Mouse (Mus musculus) limb, embryonic 10.5 days (tissue): ENCODE measurements at regions not wholly inside any gene's neighbourhood (a gene's known extent, or its start where the extent isn't known, plus 50 kb on each side); places are given as distances from the start of the nearest gene placed in this dataset.

Experiments used
- DNase-seq: peaks from one replicate; pipeline ENCODE4 v3.0.0-alpha.2; 2017; ENCODE audit warnings: low spot score
- H3K27ac ChIP-seq: fragments of 300-500 bp; sonication (generic); 2 replicates; pipeline ENCODE4 v1.5.1; 2016; ENCODE audit warnings: mild to moderate bottlenecking
- H3K27me3 ChIP-seq: fragments of 300-500 bp; sonication (generic); 2 replicates; pipeline ENCODE4 v1.6.1; 2016; ENCODE audit warnings: low read depth, mild to moderate bottlenecking; ENCODE audit not compliant: poor library complexity, severe bottlenecking
- H3K36me3 ChIP-seq: fragments of 300-500 bp; sonication (generic); 2 replicates; pipeline ENCODE4 v1.6.1; 2016; ENCODE audit warnings: mild to moderate bottlenecking, moderate library complexity
- H3K4me1 ChIP-seq: fragments of 300-500 bp; sonication (generic); 2 replicates; pipeline ENCODE4 v1.6.1; 2016
- H3K4me3 ChIP-seq: fragments of 300-500 bp; sonication (generic); 2 replicates; pipeline ENCODE4 v1.5.1; 2016; ENCODE audit warnings: mild to moderate bottlenecking, moderate library complexity
- H3K9me3 ChIP-seq: fragments of 300-500 bp; sonication (generic); replicated peaks from 2 replicates; pipeline ENCODE4 v1.6.1; 2016; ENCODE audit warnings: mild to moderate bottlenecking
- whole genome bisulfite sequencing: fragments of 180-500 bp; shearing (Covaris S2); methylation state at CpG from one replicate; pipeline ENCODE4 v1.1.7; 2016; 5-methylcytosine and 5-hydroxymethylcytosine counted together

- Histone ChIP-seq H3K4me3 (no peak overlapping the region), H3K36me3 (no peaks in the 10 kb centered on the region), H3K27ac (no peak overlapping the region), H3K4me1 (no peaks in the 10 kb centered on the region), H3K27me3 (no peaks in the 10 kb centered on the region), H3K9me3 (no peaks in the 10 kb centered on the region)
- WGBS = 95% methylated on average over 4 of the region's 4 CpGs
- no peak for DNase-seq
Observed at GRCm38 (mm10) chr10:98531425-98531824, 382.8 kb upstream of the Atp2b1 start.

GRCm38 (mm10) chr10:98538706-98539105, 375.5 kb upstream of the Atp2b1 start:
- Histone ChIP-seq H3K4me3 (no peak overlapping the region), H3K36me3 (no peaks in the 10 kb centered on the region), H3K27me3 (no peaks in the 10 kb centered on the region), H3K27ac (no peak overlapping the region), H3K4me1 (peaks cover 18% of the 10 kb centered on the region), H3K9me3 (no peaks in the 10 kb centered on the region)
- whole genome bisulfite sequencing = 83% methylated on average over 1 of the region's 1 CpGs
- DNase-seq = no peak

GRCm38 (mm10) chr10:98541062-98541461, 373.1 kb upstream of the Atp2b1 start:
- H3K27me3 ChIP-seq = no peaks in the 10 kb centered on the region
- DNase-seq = no peak
- no peaks in the 10 kb centered on the region for H3K9me3 ChIP-seq

GRCm38 (mm10) chr10:98542072-98542471, 372.1 kb upstream of the Atp2b1 start:
- peaks cover 22% of the 10 kb centered on the region for H3K4me1 ChIP-seq
- H3K27me3 ChIP-seq = no peaks in the 10 kb centered on the region
- DNase-seq = no peak
- no peaks in the 10 kb centered on the region for H3K9me3 ChIP-seq
- no peak overlapping the region for H3K27ac ChIP-seq
- WGBS = 84% methylated on average over 2 of the region's 2 CpGs
- no peak overlapping the region for H3K4me3 ChIP-seq
- no peaks in the 10 kb centered on the region for H3K36me3 ChIP-seq

More at GRCm38 (mm10) chr10:98541062-98541461, 373.1 kb upstream of the Atp2b1 start:
- no peaks in the 10 kb centered on the region for H3K36me3 ChIP-seq
- H3K4me1 ChIP-seq = peaks cover 22% of the 10 kb centered on the region
- H3K27ac ChIP-seq = no peak overlapping the region
- no peak overlapping the region for H3K4me3 ChIP-seq

GRCm38 (mm10) chr10:98543253-98543997, 370.8 kb upstream of the Atp2b1 start:
- Histone ChIP-seq H3K36me3 (no peaks in the 10 kb centered on the region), H3K9me3 (no peaks in the 10 kb centered on the region), H3K27ac (no peak overlapping the region), H3K4me1 (peaks cover 22% of the 10 kb centered on the region), H3K4me3 (no peak overlapping the region), H3K27me3 (no peaks in the 10 kb centered on the region)
- DNase-seq = no peak
- 16% methylated on average over 8 of the region's 8 CpGs for WGBS

GRCm38 (mm10) chr10:98543998-98544349, 370.2 kb upstream of the Atp2b1 start:
- no peaks in the 10 kb centered on the region for H3K27me3 ChIP-seq
- DNase-seq = no peak
- no peak overlapping the region for H3K27ac ChIP-seq
- H3K4me1 ChIP-seq = peaks cover 22% of the 10 kb centered on the region
- H3K9me3 ChIP-seq = no peaks in the 10 kb centered on the region
- H3K36me3 ChIP-seq = no peaks in the 10 kb centered on the region
- 30% methylated on average over 5 of the region's 5 CpGs for WGBS
- no peak overlapping the region for H3K4me3 ChIP-seq

GRCm38 (mm10) chr10:98554575-98554974, 359.6 kb upstream of the Atp2b1 start:
- Histone ChIP-seq H3K36me3 (no peaks in the 10 kb centered on the region), H3K9me3 (no peaks in the 10 kb centered on the region), H3K27ac (no peak overlapping the region), H3K4me3 (no peak overlapping the region), H3K27me3 (no peaks in the 10 kb centered on the region), H3K4me1 (no peaks in the 10 kb centered on the region)
- DNase-seq = no peak
- WGBS = 90% methylated on average over 3 of the region's 3 CpGs

GRCm38 (mm10) chr10:98557470-98558060, 356.6 kb upstream of the Atp2b1 start:
- WGBS = 88% methylated on average over 9 of the region's 9 CpGs
- DNase-seq = no peak
- Histone ChIP-seq H3K4me3 (no peak overlapping the region), H3K27ac (no peak overlapping the region), H3K4me1 (no peaks in the 10 kb centered on the region), H3K9me3 (no peaks in the 10 kb centered on the region), H3K36me3 (no peaks in the 10 kb centered on the region), H3K27me3 (no peaks in the 10 kb centered on the region)

- Histone ChIP-seq H3K4me1 (no peaks in the 10 kb centered on the region), H3K36me3 (no peaks in the 10 kb centered on the region), H3K4me3 (no peak overlapping the region), H3K9me3 (no peaks in the 10 kb centered on the region), H3K27me3 (no peaks in the 10 kb centered on the region), H3K27ac (no peak overlapping the region)
- DNase-seq = no peak
- WGBS = 81% methylated on average over 2 of the region's 2 CpGs
Observed at GRCm38 (mm10) chr10:98558560-98558959, 355.6 kb upstream of the Atp2b1 start.

GRCm38 (mm10) chr10:98562297-98562912, 351.8 kb upstream of the Atp2b1 start:
- no peaks in the 10 kb centered on the region for H3K4me1 ChIP-seq
- no peaks in the 10 kb centered on the region for H3K9me3 ChIP-seq
- H3K27ac ChIP-seq = no peak overlapping the region
- 89% methylated on average over 2 of the region's 2 CpGs for WGBS
- no peak for DNase-seq
- no peaks in the 10 kb centered on the region for H3K36me3 ChIP-seq
- H3K4me3 ChIP-seq = no peak overlapping the region
- no peaks in the 10 kb centered on the region for H3K27me3 ChIP-seq

- no peaks in the 10 kb centered on the region for H3K36me3 ChIP-seq
- no peak overlapping the region for H3K27ac ChIP-seq
- no peaks in the 10 kb centered on the region for H3K27me3 ChIP-seq
- no peaks in the 10 kb centered on the region for H3K9me3 ChIP-seq
- 62% methylated on average over 15 of the region's 16 CpGs for WGBS
- DNase-seq = no peak
- peaks cover 8% of the 10 kb centered on the region for H3K4me1 ChIP-seq
- no peak overlapping the region for H3K4me3 ChIP-seq
Observed at GRCm38 (mm10) chr10:98572782-98573536, 341.2 kb upstream of the Atp2b1 start.

- 94% methylated on average over 6 of the region's 6 CpGs for WGBS
- no peak overlapping the region for H3K27ac ChIP-seq
- DNase-seq = no peak
- no peaks in the 10 kb centered on the region for H3K36me3 ChIP-seq
- H3K4me3 ChIP-seq = no peak overlapping the region
- H3K9me3 ChIP-seq = no peaks in the 10 kb centered on the region
- H3K27me3 ChIP-seq = no peaks in the 10 kb centered on the region
- peaks cover 8% of the 10 kb centered on the region for H3K4me1 ChIP-seq
Observed at GRCm38 (mm10) chr10:98577040-98577439, 337.2 kb upstream of the Atp2b1 start.

- Histone ChIP-seq H3K4me1 (peaks cover 15% of the 10 kb centered on the region), H3K27me3 (no peaks in the 10 kb centered on the region), H3K4me3 (no peak overlapping the region), H3K36me3 (no peaks in the 10 kb centered on the region), H3K27ac (no peak overlapping the region), H3K9me3 (no peaks in the 10 kb centered on the region)
- no peak for DNase-seq
- 20% methylated on average over 1 of the region's 1 CpGs for WGBS
Observed at GRCm38 (mm10) chr10:98584776-98585175, 329.4 kb upstream of the Atp2b1 start.
